Mouse (Mus musculus) midbrain, postnatal 0 days (tissue): ENCODE measurements at regions not wholly inside any gene's neighbourhood (a gene's known extent, or its start where the extent isn't known, plus 50 kb on each side); places are given as distances from the start of the nearest gene placed in this dataset.

ENCODE experiments used
- ATAC-seq: fragments of 200-750 bp; cut with Nextera tagmentation; 2 replicates; pipeline ENCODE4 v1.8.0; 2017; ENCODE audit warnings: moderate number of reproducible peaks, mild to moderate bottlenecking, moderate TSS enrichment, moderate library complexity; ENCODE audit not compliant: low FRiP score
- DNase-seq: peaks from one replicate; pipeline ENCODE4 v3.0.0-alpha.2; 2015; ENCODE audit warnings: low spot score
- H3K27ac ChIP-seq: fragments of 300-500 bp; sonication (generic); 2 replicates; pipeline ENCODE4 v1.5.1; 2014; ENCODE audit warnings: low read depth, mild to moderate bottlenecking, low read length, mixed read lengths
- H3K27me3 ChIP-seq: fragments of 300-500 bp; sonication (generic); 2 replicates; pipeline ENCODE4 v1.6.1; 2014; ENCODE audit warnings: low read length, control low read depth, mixed read lengths; ENCODE audit not compliant: insufficient read depth
- H3K36me3 ChIP-seq: fragments of 300-500 bp; sonication (generic); 2 replicates; pipeline ENCODE4 v1.6.1; 2014; ENCODE audit warnings: low read length, control low read depth, mixed read lengths; ENCODE audit not compliant: insufficient read depth
- H3K4me1 ChIP-seq: fragments of 300-500 bp; sonication (generic); 2 replicates; pipeline ENCODE4 v1.6.1; 2014; ENCODE audit warnings: mild to moderate bottlenecking, control low read depth, antibody characterized with exemption, low read length, mixed read lengths; ENCODE audit not compliant: insufficient read depth
- H3K4me2 ChIP-seq: fragments of 300-500 bp; sonication (generic); 2 replicates; pipeline ENCODE4 v1.6.1; 2014; ENCODE audit warnings: low read depth, mild to moderate bottlenecking, low read length, mixed read lengths; ENCODE audit not compliant: poor library complexity, severe bottlenecking
- H3K4me3 ChIP-seq: fragments of 300-500 bp; sonication (generic); 2 replicates; pipeline ENCODE4 v1.5.1; 2014; ENCODE audit warnings: low read depth, mild to moderate bottlenecking, low read length, moderate library complexity
- H3K9ac ChIP-seq: fragments of 300-500 bp; sonication (generic); replicated peaks from 2 replicates; pipeline ENCODE4 v1.6.1; 2014; ENCODE audit warnings: mild to moderate bottlenecking, low read length, moderate library complexity, mixed read lengths; ENCODE audit not compliant: poor library complexity, severe bottlenecking
- H3K9me3 ChIP-seq: fragments of 300-500 bp; sonication (generic); 2 replicates; pipeline ENCODE4 v1.6.1; 2016; ENCODE audit warnings: low read length, control low read depth
- CTCF ChIP-seq: IDR thresholded peaks from 2 replicates; pipeline ENCODE4 v1.5.1; 2016; ENCODE audit warnings: antibody characterized with exemption, mild to moderate bottlenecking
- WGBS: fragments of 180-500 bp; shearing (Covaris S2); extraction: QIAGEN DNeasy Blood & Tissue Kit; methylation state at CpG from one replicate; pipeline ENCODE4 v1.1.7; 2014; 5-methylcytosine and 5-hydroxymethylcytosine counted together

- Histone ChIP-seq H3K9ac (no peak overlapping the region), H3K4me1 (no peaks in the 10 kb centered on the region), H3K27ac (no peak overlapping the region), H3K36me3 (no peaks in the 10 kb centered on the region), H3K4me3 (no peak overlapping the region), H3K27me3 (peaks cover 3% of the 10 kb centered on the region; the same call in 1 of the 2 replicates), H3K9me3 (no peaks in the 10 kb centered on the region), H3K4me2 (no peak overlapping the region)
- ATAC-seq (no peak), DNase-seq (no peak)
- 73% methylated on average over 6 of the region's 6 CpGs for WGBS
- no peak for TF ChIP-seq CTCF
These were observed 93.0 kb upstream of the Csf3r start for GRCm38 (mm10) chr4:125931321-125931720.

GRCm38 (mm10) chr4:125932036-125932756 lies 92.2 kb upstream of the Csf3r start:
- Histone ChIP-seq H3K36me3 (no peaks in the 10 kb centered on the region), H3K4me1 (no peaks in the 10 kb centered on the region), H3K4me2 (0 out of 2 replicates have a peak overlapping the region, but pooled peaks have one; percentile 13), H3K27me3 (0 out of 2 replicates have a peak, but pooled peaks cover 3% of the 10 kb centered on the region), H3K4me3 (no peak overlapping the region), H3K9ac (no peak overlapping the region; the same call in 1 of the 2 replicates), H3K27ac (no peak overlapping the region), H3K9me3 (no peaks in the 10 kb centered on the region)
- DNase-seq (peak; percentile 55), ATAC-seq (no peak)
- WGBS, result 33% methylated on average over 22 of the region's 22 CpGs
- TF ChIP-seq CTCF, result no peak

GRCm38 (mm10) chr4:125936357-125936756 lies 88.0 kb upstream of the Csf3r start:
- Histone ChIP-seq H3K4me1 (no peaks in the 10 kb centered on the region), H3K9me3 (no peaks in the 10 kb centered on the region), H3K9ac (no peak overlapping the region), H3K36me3 (no peaks in the 10 kb centered on the region), H3K4me3 (no peak overlapping the region), H3K4me2 (no peak overlapping the region), H3K27me3 (0 out of 2 replicates have a peak, but pooled peaks cover 3% of the 10 kb centered on the region), H3K27ac (no peak overlapping the region)
- TF ChIP-seq CTCF, result no peak
- 77% methylated on average over 7 of the region's 7 CpGs for WGBS
- DNase-seq, result no peak
- no peak for ATAC-seq

DNA sequence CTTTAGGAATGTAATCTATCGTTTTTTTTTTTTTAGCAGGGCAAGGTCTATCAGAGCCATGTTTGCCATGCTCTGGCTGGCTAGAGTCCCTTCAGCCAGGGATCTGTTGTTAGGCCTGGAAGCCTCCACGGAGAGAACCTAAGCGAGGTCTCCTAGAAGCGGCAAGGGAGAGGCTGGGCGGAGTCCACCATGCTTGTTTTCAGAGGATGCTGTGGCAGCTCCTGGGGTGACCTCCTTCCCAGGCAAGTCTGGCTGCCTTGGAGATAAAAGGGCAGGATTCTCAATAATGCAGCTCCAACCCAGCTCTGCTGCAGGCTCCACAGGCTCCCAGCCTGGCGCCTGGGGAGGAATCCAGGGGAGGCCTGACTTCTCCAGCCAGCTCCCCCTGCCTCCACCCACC lies 86.2 kb upstream of the Csf3r start:
- no peak overlapping the region for H3K9ac ChIP-seq
- H3K4me2 ChIP-seq, result no peak overlapping the region
- H3K36me3 ChIP-seq, result no peaks in the 10 kb centered on the region
- H3K9me3 ChIP-seq, result no peaks in the 10 kb centered on the region
- DNase-seq (no peak), ATAC-seq (no peak)
- WGBS, result 48% methylated on average over 6 of the region's 6 CpGs
- no peak overlapping the region for H3K27ac ChIP-seq
- H3K27me3 ChIP-seq, result 0 out of 2 replicates have a peak, but pooled peaks cover 3% of the 10 kb centered on the region
- no peak overlapping the region for H3K4me3 ChIP-seq
- H3K4me1 ChIP-seq, result no peaks in the 10 kb centered on the region
- no peak for TF ChIP-seq CTCF

- Histone ChIP-seq H3K4me3 (no peak overlapping the region), H3K4me2 (no peak overlapping the region), H3K27ac (no peak overlapping the region), H3K9me3 (no peaks in the 10 kb centered on the region), H3K27me3 (no peaks in the 10 kb centered on the region), H3K4me1 (no peaks in the 10 kb centered on the region), H3K9ac (no peak overlapping the region), H3K36me3 (no peaks in the 10 kb centered on the region)
- 64% methylated on average over 5 of the region's 5 CpGs for WGBS
- no peak for TF ChIP-seq CTCF
- no peak for DNase-seq
- no peak for ATAC-seq
These were observed 83.1 kb upstream of the Csf3r start for GRCm38 (mm10) chr4:125941266-125941665.

GRCm38 (mm10) chr4:125941916-125942315 lies 82.4 kb upstream of the Csf3r start:
- Histone ChIP-seq H3K9me3 (no peaks in the 10 kb centered on the region), H3K4me1 (no peaks in the 10 kb centered on the region), H3K27ac (no peak overlapping the region), H3K36me3 (no peaks in the 10 kb centered on the region), H3K9ac (no peak overlapping the region), H3K27me3 (no peaks in the 10 kb centered on the region), H3K4me3 (no peak overlapping the region), H3K4me2 (no peak overlapping the region)
- DNase-seq (peak; percentile 71), ATAC-seq (no peak)
- WGBS, result 46% methylated on average over 3 of the region's 3 CpGs
- peak; percentile 87 for TF ChIP-seq CTCF
